Mouse (Mus musculus): ENCODE data around the gene Brinp2.

The Brinp2 gene

DNA sequence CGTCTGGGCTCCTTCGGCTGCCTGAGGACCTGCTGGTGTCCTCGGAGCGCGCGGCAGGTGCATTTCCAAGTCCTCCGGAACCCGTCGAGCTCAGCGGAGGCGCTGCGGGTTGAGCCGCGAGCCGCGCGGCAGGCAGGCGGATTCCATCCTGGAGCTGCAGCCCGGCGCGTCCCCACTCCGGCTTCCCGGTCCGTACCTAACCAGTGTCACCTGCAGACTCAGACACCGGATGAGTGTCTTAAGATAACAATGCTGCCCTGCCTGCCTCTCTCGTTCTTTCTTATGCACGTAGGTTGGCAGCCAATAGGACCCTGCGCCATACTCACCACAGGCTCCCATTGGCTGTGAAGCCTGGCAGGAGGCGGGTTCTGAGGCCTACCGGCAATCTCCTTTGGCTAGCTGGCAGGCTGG is at the start of gene Brinp2:
TSS of gene Brinp2 (minus strand) at position 276 of the 411 bp plus-strand sequence.
- no peak for DNase-seq

- no peak for DNase-seq
Measured at GRCm38 (mm10) chr1:158400898-158401297, 44.8 kb upstream of the Brinp2 start.

DNA sequence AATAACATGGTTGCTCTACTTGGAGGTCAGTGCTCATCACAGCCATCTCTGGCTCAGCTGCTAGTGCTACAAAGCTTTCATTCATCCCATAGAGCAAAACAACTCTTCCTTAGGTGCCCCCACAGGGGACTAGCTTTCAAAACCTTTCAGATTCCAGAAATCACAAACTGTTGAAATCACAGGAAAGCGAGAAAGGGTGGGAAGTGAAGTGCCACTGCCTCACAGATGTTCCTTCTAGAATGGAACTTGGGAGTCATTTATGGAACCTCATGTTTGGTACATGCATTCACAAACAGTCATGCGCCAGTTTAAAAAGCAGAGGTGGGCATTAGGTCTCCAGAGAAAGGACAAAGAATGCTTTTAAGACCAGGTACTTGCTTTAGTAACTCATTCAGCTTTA is 40.9 kb upstream of the Brinp2 start:
- no peak for DNase-seq

- DNase-seq = no peak
Measured at GRCm38 (mm10) chr1:158390693-158391092, 34.6 kb upstream of the Brinp2 start.

DNA sequence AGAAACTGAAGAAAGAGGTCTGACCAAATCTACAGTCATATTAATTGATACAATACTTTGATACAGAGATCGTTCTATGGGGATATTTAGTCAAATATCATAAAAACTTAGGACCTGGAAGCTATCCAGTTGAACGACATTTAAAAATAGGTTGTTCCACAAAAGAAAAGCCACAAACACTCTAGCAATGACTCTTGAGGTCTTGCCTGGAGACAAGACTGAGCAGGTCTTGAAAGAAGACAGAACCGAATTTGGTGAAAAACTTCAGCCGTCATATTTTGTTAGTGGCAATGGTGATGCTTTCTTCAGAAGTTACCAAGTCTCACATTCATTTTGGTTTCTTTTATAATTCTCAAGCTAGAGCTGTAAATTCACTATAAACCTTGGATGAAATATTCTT is 32.9 kb upstream of the Brinp2 start:
- DNase-seq = no peak

DNA sequence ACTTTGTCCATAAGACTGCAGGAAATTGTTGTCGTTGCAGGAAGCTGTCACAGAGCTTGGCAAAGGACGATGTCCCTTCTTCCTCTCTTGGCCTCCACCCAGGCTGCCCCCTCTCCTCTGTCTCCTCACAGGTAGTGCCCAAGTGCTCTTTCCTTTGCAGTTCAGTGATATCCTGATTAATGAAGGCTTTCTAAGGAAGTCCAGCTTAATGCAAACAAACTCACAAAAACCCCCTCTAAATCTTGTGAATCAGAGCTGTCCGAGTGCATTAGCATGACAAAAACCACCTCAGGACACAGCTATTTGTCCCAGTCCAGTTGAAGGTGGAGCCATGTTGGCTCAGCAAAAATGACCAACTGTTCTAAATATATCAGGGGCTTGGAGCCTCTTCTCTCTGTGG is 30.7 kb upstream of the Brinp2 start:
- DNase-seq = no peak

- no peak for DNase-seq
Measured at GRCm38 (mm10) chr1:158385311-158385710, 29.2 kb upstream of the Brinp2 start.

GRCm38 (mm10) chr1:158383210-158383609 is 27.1 kb upstream of the Brinp2 start:
- DNase-seq = no peak

DNA sequence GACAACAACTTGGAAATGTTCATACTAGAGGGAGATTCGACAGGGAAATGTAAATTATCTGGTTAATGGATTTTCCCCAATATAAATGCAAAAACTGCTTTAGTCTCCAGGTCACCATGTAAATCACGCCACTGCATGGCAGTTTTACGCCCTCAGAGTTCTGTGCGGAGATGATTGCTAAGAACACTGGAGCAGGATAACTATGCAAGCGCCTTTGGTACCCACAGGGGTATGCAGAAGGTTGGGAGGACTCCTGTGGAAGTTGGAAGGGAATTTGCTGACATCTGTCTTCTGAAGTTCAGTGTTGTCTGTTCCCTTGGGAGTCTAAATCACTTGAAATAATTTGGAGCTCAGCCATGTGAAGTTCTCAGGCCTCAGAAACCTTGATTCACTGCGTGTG is 26.2 kb upstream of the Brinp2 start:
- no peak for DNase-seq

- no peak for DNase-seq
Measured at GRCm38 (mm10) chr1:158364461-158364860, 8.3 kb upstream of the Brinp2 start.

DNA sequence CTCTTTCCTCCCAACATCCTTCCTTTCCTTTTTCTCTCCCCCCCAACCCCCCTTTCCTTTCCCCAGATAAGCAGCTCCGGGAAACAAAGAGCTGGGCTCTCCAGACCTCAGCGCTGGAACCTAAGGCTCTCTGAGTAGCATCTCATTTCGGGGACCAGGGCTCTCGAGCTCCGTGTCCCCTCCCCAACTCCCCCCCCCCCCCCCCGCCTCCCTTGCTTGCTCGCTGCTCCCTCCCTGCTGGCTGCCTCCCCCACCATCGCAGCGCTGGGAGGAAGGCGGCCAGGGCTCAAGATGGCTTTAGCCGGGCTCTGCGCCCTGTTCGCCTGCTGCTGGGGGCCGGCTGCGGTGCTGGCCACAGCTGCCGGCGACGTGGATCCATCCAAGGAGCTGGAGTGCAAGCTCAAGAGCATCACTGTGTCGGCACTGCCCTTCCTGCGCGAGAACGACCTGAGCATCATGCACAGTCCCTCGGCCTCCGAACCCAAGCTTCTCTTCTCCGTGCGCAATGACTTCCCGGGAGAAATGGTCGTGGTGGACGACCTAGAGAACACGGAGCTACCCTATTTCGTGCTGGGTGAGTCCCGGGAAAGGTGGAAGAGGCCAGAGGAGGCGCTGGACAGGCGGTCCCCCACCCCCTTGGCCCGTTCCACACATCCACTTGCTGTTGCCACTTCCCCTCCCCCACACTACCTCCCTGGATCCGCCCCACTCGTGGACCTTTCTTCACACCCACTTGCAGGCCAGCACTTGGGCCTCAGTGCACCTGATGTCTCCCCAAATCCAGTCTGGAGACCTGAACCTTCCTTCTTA is 6.4 kb upstream of the Brinp2 start:
- no peak for DNase-seq

GRCm38 (mm10) chr1:158361964-158362291 is 5.8 kb upstream of the Brinp2 start, which contains the start of gene Astn1:
TSS of gene Astn1 (plus strand) at chr1:158362273.
- DNase-seq = no peak

- no peak for DNase-seq
Measured at GRCm38 (mm10) chr1:158355177-158356050, 712 bp downstream of the Brinp2 start.

GRCm38 (mm10) chr1:158353656-158354371 is 2.3 kb downstream of the Brinp2 start:
- DNase-seq = no peak

GRCm38 (mm10) chr1:158343243-158343714 is 12.8 kb downstream of the Brinp2 start:
- no peak for DNase-seq

DNA sequence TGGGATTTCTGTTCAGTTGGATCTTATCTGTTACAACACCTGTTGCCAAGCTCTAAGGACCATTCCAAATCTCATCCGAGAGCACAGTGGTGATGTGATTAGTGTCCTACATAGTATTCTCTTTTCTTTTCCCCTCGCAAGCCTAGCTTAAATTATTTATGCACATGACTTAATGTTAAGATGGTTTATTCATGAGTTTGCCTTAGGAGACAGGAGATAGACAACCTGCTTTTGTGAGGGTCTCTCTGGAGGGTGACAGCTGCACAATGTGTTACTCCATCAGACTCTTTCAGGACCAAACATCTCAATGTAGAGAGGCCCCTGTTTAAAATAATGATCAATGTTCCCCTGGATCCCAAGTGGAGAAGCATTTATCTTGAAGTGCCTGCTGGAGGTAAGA is 27.3 kb downstream of the Brinp2 start:
- no peak for DNase-seq

- no peak for DNase-seq
Measured at GRCm38 (mm10) chr1:158328126-158328525, 28.0 kb downstream of the Brinp2 start.

GRCm38 (mm10) chr1:158323325-158323724 is 32.8 kb downstream of the Brinp2 start:
- no peak for DNase-seq

- no peak for DNase-seq
Measured at GRCm38 (mm10) chr1:158310426-158311156, 45.5 kb downstream of the Brinp2 start.

- DNase-seq = no peak
Measured at GRCm38 (mm10) chr1:158297042-158297441, 59.1 kb downstream of the Brinp2 start.

GRCm38 (mm10) chr1:158296287-158296931 is 59.7 kb downstream of the Brinp2 start:
- no peak for DNase-seq

DNA sequence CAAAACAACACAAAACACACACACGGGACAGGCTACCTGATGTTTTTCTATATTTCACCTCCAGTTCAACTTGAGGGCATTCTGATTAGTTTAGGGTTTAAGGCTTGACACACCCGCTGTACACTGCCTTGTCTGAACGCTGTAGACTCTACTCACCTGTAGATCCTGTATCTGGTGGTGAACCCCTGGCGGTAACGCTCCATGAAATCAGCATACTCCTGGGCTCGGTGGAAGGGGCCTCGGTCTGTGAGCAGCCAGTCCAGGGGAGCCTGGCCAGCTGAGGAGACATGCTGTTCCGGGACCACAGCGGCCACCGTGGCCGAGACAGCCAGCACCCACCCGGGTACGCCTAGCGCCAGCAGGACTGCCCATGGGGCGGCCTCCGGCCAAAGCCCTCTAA is 60.9 kb downstream of the Brinp2 start:
- no peak for DNase-seq

Measured in thymus, adult 18-20 months (tissue).